Mouse (Mus musculus) myocyte (in vitro differentiated cells): ENCODE results near the gene Tas1r3. TPM values are rescaled to one million over a fixed set of nuclear protein-coding genes. Genes with fewer than 3 reads are reported as not detected.
A peak's percentile ranks its signal among the peaks of the same experiment; 100 is the strongest.

Source experiments
- H3K27me3 ChIP-seq: one replicate; pipeline ENCODE4 v1.6.1; 2011; ENCODE audit not compliant: control insufficient read depth, insufficient read depth, insufficient read length
- H3K36me3 ChIP-seq: one replicate; pipeline ENCODE4 v1.6.1; 2011; ENCODE audit not compliant: control insufficient read depth, insufficient read depth
- H3K4me2 ChIP-seq: one replicate; pipeline ENCODE4 v1.6.1; 2011; ENCODE audit warnings: low read depth, control low read depth
- H3K4me3 ChIP-seq: one replicate; pipeline ENCODE4 v1.5.1; 2011; ENCODE audit warnings: mild to moderate bottlenecking, control low read depth, moderate library complexity
- H3K79me2 ChIP-seq: one replicate; pipeline ENCODE4 v1.6.1; 2011; ENCODE audit not compliant: control insufficient read depth, insufficient read depth
- H3ac ChIP-seq: one replicate; pipeline ENCODE4 v1.6.1; 2011; ENCODE audit not compliant: control insufficient read depth, insufficient read length
- CEBPB ChIP-seq: IDR thresholded peaks from 2 replicates; pipeline ENCODE4 v1.6.1; 2011; ENCODE audit warnings: mild to moderate bottlenecking, moderate library complexity; ENCODE audit not compliant: poor library complexity, insufficient read depth, severe bottlenecking
- E2F4 ChIP-seq: IDR thresholded peaks from one replicate; pipeline ENCODE4 v1.6.1; 2011; ENCODE audit warnings: mild to moderate bottlenecking, control low read depth, moderate library complexity; ENCODE audit not compliant: insufficient read depth
- MAX ChIP-seq: IDR thresholded peaks from one replicate; pipeline ENCODE4 v1.6.1; 2011; ENCODE audit warnings: low read depth, mild to moderate bottlenecking, control low read depth
- MYOD1 ChIP-seq, 3 experiments: IDR thresholded peaks; one replicate each; pipeline ENCODE4 v1.6.1; 2011; ENCODE audit warnings: control low read depth in 2 of 3, low read depth in 2 of 3, mild to moderate bottlenecking in 2 of 3, moderate library complexity in 1 of 3; ENCODE audit not compliant: insufficient read length in 2 of 3, control insufficient read depth in 1 of 3
- MYOG ChIP-seq, 3 experiments: IDR thresholded peaks; one replicate each; pipeline ENCODE4 v1.6.1; 2011; ENCODE audit warnings: control low read depth in 2 of 3, low read depth in 2 of 3, mild to moderate bottlenecking in 2 of 3; ENCODE audit not compliant: insufficient read length in 2 of 3, control insufficient read depth in 1 of 3, insufficient read depth in 1 of 3
- POLR2A ChIP-seq: IDR thresholded peaks from one replicate; pipeline ENCODE4 v1.6.1; 2011; ENCODE audit warnings: low read depth, mild to moderate bottlenecking, control low read depth, moderate library complexity; ENCODE audit not compliant: insufficient read length
- POLR2AphosphoS2 ChIP-seq: IDR thresholded peaks from one replicate; pipeline ENCODE4 v1.6.1; 2011; ENCODE audit warnings: low read depth, control low read depth; ENCODE audit not compliant: insufficient read length
- REST ChIP-seq: IDR thresholded peaks from one replicate; pipeline ENCODE4 v1.6.1; 2011; ENCODE audit warnings: mild to moderate bottlenecking, control low read depth, moderate library complexity; ENCODE audit not compliant: insufficient read depth, insufficient read length
- SRF ChIP-seq: IDR thresholded peaks from one replicate; pipeline ENCODE4 v1.6.1; 2011; ENCODE audit warnings: low read depth; ENCODE audit not compliant: control insufficient read depth, insufficient read length
- TCF12 ChIP-seq: IDR thresholded peaks from one replicate; pipeline ENCODE4 v1.6.1; 2011; ENCODE audit warnings: mild to moderate bottlenecking, control low read depth; ENCODE audit not compliant: poor library complexity, insufficient read depth, severe bottlenecking
- TCF3 ChIP-seq: IDR thresholded peaks from one replicate; pipeline ENCODE4 v1.6.1; 2011; ENCODE audit warnings: low read depth, control low read depth; ENCODE audit not compliant: insufficient read length
- USF1 ChIP-seq: IDR thresholded peaks from one replicate; pipeline ENCODE4 v1.6.1; 2011; ENCODE audit warnings: low read depth, mild to moderate bottlenecking, control low read depth, moderate library complexity
- polyA plus RNA-seq: library from polyadenylated mRNA; unstranded; fragments of >200 nt; fragmentation: generic; extraction: Trizol; gene quantifications from one replicate; pipeline ENCODE4 v1.2.1, GENCODE M21; 2012; ENCODE audit warnings: missing spikeins

Gene Tas1r3
- polyA plus RNA-seq, 1 experiment: 0.17 TPM

GRCm38 (mm10) chr4:155841003-155841454 is 22.1 kb downstream of the Tas1r3 start:
- Histone ChIP-seq H3K4me2 (peak overlapping the region; percentile 78), H3ac (no peak overlapping the region), H3K4me3 (peak overlapping the region; percentile 38), H3K27me3 (no peaks in the 10 kb centered on the region), H3K79me2 (peaks cover 6% of the 10 kb centered on the region), H3K36me3 (peaks cover 6% of the 10 kb centered on the region)
- no peak for TF ChIP-seq USF1
- TF ChIP-seq TCF3: no peak
- no peak for TF ChIP-seq MAX
- peak; percentile 32 for TF ChIP-seq POLR2A

- H3K79me2 ChIP-seq: peaks cover 6% of the 10 kb centered on the region
- H3ac ChIP-seq: peak overlapping the region; percentile 2
- peaks cover 6% of the 10 kb centered on the region for H3K36me3 ChIP-seq
- no peak for TF ChIP-seq MYOG (IDR thresholded peaks at IDR 0.05; ENCODE audit: control insufficient read depth in 1 of 3, insufficient read depth in 1 of 3, insufficient read length in 2 of 3, low read depth in 2 of 3)
- no peak for TF ChIP-seq E2F4
- H3K4me2 ChIP-seq: peak overlapping the region; percentile 78
- H3K27me3 ChIP-seq: no peaks in the 10 kb centered on the region
- H3K4me3 ChIP-seq: peak overlapping the region; percentile 38
Observed at GRCm38 (mm10) chr4:155840076-155841002, 22.8 kb downstream of the Tas1r3 start.

- Histone ChIP-seq H3K4me2 (peak within 1 kb of the TSS; percentile 78), H3K36me3 (peaks cover 6% of the 10 kb centered on the region), H3ac (peak within 1 kb of the TSS; percentile 2), H3K27me3 (no peaks in the 10 kb centered on the region), H3K79me2 (peaks cover 6% of the 10 kb centered on the region), H3K4me3 (peak within 1 kb of the TSS; percentile 38)
- TF ChIP-seq TCF12 (no peak), POLR2AphosphoS2 (peak; percentile 20), POLR2A (peak; percentile 10), E2F4 (no peak), USF1 (no peak)
Observed at GRCm38 (mm10) chr4:155839483-155839910, 23.7 kb downstream of the Tas1r3 start, which contains the start of gene Mxra8. Mxra8 (plus strand) TSS chr4:155839680.

GRCm38 (mm10) chr4:155838187-155839153 is 24.7 kb downstream of the Tas1r3 start:
- TF ChIP-seq POLR2AphosphoS2 (no peak), MYOD1 (IDR thresholded peaks at IDR 0.05; ENCODE audit: control insufficient read depth in 1 of 3, insufficient read length in 2 of 3, low read depth in 2 of 3) (no peak), E2F4 (no peak), TCF12 (no peak), MAX (no peak), SRF (no peak), USF1 (no peak), CEBPB (no peak), POLR2A (no peak), MYOG (IDR thresholded peaks at IDR 0.05; ENCODE audit: control insufficient read depth in 1 of 3, insufficient read depth in 1 of 3, insufficient read length in 2 of 3, low read depth in 2 of 3) (no peak), TCF3 (no peak), REST (no peak)
- H3K4me3 ChIP-seq: peak overlapping the region; percentile 38

More at GRCm38 (mm10) chr4:155838187-155839153, 24.7 kb downstream of the Tas1r3 start:
- Histone ChIP-seq H3K27me3 (no peaks in the 10 kb centered on the region), H3K4me2 (peak overlapping the region; percentile 70), H3K36me3 (peaks cover 6% of the 10 kb centered on the region), H3ac (no peak overlapping the region), H3K79me2 (peaks cover 7% of the 10 kb centered on the region)
